Mouse (Mus musculus) lung, postnatal 0 days (tissue): ENCODE results near the gene Itgb6. TPM values are rescaled to one million over a fixed set of nuclear protein-coding genes. Genes with fewer than 3 reads are reported as not detected.
A peak's percentile ranks its signal among the peaks of the same experiment; 100 is the strongest.

Source experiments
- ATAC-seq: fragments of 200-750 bp; cut with Nextera tagmentation; 2 replicates; pipeline ENCODE4 v1.8.0; 2017; ENCODE audit warnings: moderate library complexity
- DNase-seq: peaks from one replicate; pipeline ENCODE4 v3.0.0-alpha.2; 2016; ENCODE audit warnings: low spot score
- H3K27ac ChIP-seq: fragments of 300-500 bp; sonication (generic); 2 replicates; pipeline ENCODE4 v1.5.1; 2014; ENCODE audit warnings: antibody characterized with exemption, mild to moderate bottlenecking, low read length, mixed read lengths
- H3K27me3 ChIP-seq: fragments of 300-500 bp; sonication (generic); replicated peaks from 2 replicates; pipeline ENCODE4 v1.6.1; 2014; ENCODE audit warnings: low read length, mixed read lengths; ENCODE audit not compliant: insufficient read depth
- H3K36me3 ChIP-seq: fragments of 300-500 bp; sonication (generic); 2 replicates; pipeline ENCODE4 v1.6.1; 2014; ENCODE audit warnings: low read length, mixed read lengths; ENCODE audit not compliant: insufficient read depth
- H3K4me1 ChIP-seq: fragments of 300-500 bp; sonication (generic); 2 replicates; pipeline ENCODE4 v1.6.1; 2014; ENCODE audit warnings: antibody characterized with exemption, low read depth, low read length, mixed read lengths; ENCODE audit not compliant: insufficient read depth
- H3K4me2 ChIP-seq: fragments of 300-500 bp; sonication (generic); replicated peaks from 2 replicates; pipeline ENCODE4 v1.6.1; 2014; ENCODE audit warnings: low read depth, mild to moderate bottlenecking, low read length, moderate library complexity, mixed read lengths
- H3K4me3 ChIP-seq: fragments of 300-500 bp; sonication (generic); 2 replicates; pipeline ENCODE4 v1.5.1; 2014; ENCODE audit warnings: low read depth, low read length
- H3K9ac ChIP-seq: fragments of 300-500 bp; sonication (generic); replicated peaks from 2 replicates; pipeline ENCODE4 v1.6.1; 2014; ENCODE audit warnings: low read depth, mild to moderate bottlenecking
- H3K9me3 ChIP-seq: fragments of 300-500 bp; sonication (generic); 2 replicates; pipeline ENCODE4 v1.6.1; 2016; ENCODE audit warnings: low read length, mixed read lengths
- CTCF ChIP-seq: IDR thresholded peaks from 2 replicates; pipeline ENCODE4 v1.5.1; 2016; ENCODE audit warnings: antibody characterized with exemption, mild to moderate bottlenecking
- EP300 ChIP-seq: IDR thresholded peaks from 2 replicates; pipeline ENCODE4 v1.6.1; 2016; ENCODE audit warnings: antibody characterized with exemption, mild to moderate bottlenecking, control low read depth
- WGBS: fragments of 180-500 bp; shearing (Covaris S2); extraction: QIAGEN DNeasy Blood & Tissue Kit; methylation state at CpG from one replicate; pipeline ENCODE4 v1.1.7; 2014; 5-methylcytosine and 5-hydroxymethylcytosine counted together
- polyA plus RNA-seq: library from polyadenylated mRNA; unstranded; fragments of >200 nt; fragmentation: Nextera tagmentation; extraction: Ambion mirVana; gene quantifications from 2 replicates; pipeline ENCODE4 v1.2.1, GENCODE M21; 2015

The Itgb6 gene
- polyA plus RNA-seq, 1 experiment from 2014 or later: 19.2 TPM

DNA sequence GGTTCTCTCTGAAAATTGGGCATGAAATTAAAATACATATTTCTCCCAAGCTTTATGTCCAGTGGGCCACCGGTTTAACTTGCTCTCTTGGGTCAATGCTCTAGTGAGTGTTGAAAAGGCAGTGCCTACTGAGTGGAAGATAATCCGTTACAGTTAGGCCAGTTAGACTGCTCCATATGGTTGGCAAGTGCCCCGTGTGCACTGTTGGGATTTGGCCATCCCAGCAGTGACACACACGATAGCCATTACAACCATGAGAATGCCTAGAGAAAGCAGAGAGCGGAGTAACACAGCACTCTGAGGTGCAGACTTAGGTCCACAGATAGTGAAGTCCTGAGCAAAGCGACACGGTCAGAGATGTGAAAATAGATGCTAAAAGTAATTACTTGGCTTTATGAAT, 79.8 kb downstream of the Itgb6 start:
- H3K36me3 ChIP-seq: no peaks in the 10 kb centered on the region
- no peak overlapping the region for H3K9ac ChIP-seq
- H3K27me3 ChIP-seq: no peaks in the 10 kb centered on the region
- no peak for TF ChIP-seq CTCF
- no peak for TF ChIP-seq EP300
- peaks cover 3% of the 10 kb centered on the region for H3K4me1 ChIP-seq
- DNase-seq (no peak), ATAC-seq (no peak)
- H3K9me3 ChIP-seq: no peaks in the 10 kb centered on the region
- no peak overlapping the region for H3K27ac ChIP-seq
- no peak overlapping the region for H3K4me2 ChIP-seq
- no peak overlapping the region for H3K4me3 ChIP-seq
- WGBS: 86% methylated on average over 7 of the region's 7 CpGs

DNA sequence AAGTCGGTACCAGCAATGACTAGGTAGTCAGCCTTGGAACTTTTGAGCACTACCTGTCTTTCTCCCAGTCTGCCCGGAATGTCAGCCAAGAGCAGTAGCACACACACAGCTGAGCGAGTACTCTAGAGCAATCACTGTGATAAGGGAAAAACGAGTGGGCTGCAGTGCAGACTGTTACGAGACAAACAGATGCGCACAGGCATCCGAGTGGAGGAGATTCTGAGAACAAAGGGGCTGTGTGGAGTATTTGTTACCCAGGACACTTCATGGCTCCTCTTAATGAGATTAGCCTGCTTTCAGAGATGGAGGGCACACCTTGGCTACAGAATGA, 82.1 kb downstream of the Itgb6 start:
- Histone ChIP-seq H3K4me1 (peaks cover 8% of the 10 kb centered on the region), H3K27ac (peak overlapping the region; percentile 38; the same call in 1 of the 2 replicates), H3K4me3 (no peak overlapping the region), H3K4me2 (no peak overlapping the region), H3K36me3 (no peaks in the 10 kb centered on the region), H3K27me3 (no peaks in the 10 kb centered on the region), H3K9ac (no peak overlapping the region), H3K9me3 (no peaks in the 10 kb centered on the region)
- DNase-seq: peak; percentile 48
- ATAC-seq: peak; percentile 74
- WGBS: 37% methylated on average over 7 of the region's 7 CpGs
- TF ChIP-seq CTCF (no peak), EP300 (peak; percentile 44)

DNA sequence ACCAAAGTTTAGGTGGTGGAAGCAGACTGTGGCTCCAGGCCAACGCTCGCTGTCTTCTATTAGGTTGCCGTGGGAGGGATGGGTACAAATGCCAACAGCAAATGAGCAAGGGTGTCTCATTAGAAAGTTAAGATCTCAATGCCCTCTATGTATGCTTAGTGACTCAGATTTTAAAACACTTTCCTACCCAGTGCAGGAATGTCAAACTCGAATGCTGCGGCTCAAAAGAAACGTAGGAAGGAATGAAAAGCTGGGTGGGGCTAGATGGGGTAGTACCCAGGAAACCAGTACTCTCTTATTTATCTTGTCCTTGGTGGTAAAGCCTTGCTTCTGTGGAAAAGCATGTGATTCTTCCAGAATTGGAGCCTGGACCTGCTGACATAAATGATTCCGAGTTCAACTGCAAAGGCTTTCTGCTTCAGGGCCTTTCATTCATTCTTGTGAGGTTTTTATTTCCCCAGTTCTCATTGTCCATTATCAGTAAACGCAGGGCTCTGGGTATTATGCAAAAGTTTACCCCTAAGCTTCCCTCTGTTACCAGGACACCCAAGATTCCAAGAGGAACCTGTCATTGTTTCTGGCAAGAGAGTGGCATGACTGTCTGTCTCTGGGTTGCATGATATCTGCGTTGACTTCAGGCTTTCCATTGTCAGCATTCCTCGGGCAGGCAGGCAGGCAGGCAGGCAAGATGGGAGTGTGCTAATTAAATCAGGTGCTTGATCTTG, 82.7 kb downstream of the Itgb6 start:
- DNase-seq (peak; percentile 44), ATAC-seq (peak; percentile 77)
- Histone ChIP-seq H3K27me3 (no peaks in the 10 kb centered on the region), H3K36me3 (no peaks in the 10 kb centered on the region), H3K9ac (no peak overlapping the region), H3K4me2 (no peak overlapping the region), H3K4me3 (no peak overlapping the region), H3K9me3 (no peaks in the 10 kb centered on the region), H3K27ac (peak overlapping the region; percentile 66), H3K4me1 (peaks cover 8% of the 10 kb centered on the region)
- peak; percentile 67 for TF ChIP-seq EP300
- TF ChIP-seq CTCF: no peak
- 63% methylated on average over 10 of the region's 10 CpGs for WGBS

DNA sequence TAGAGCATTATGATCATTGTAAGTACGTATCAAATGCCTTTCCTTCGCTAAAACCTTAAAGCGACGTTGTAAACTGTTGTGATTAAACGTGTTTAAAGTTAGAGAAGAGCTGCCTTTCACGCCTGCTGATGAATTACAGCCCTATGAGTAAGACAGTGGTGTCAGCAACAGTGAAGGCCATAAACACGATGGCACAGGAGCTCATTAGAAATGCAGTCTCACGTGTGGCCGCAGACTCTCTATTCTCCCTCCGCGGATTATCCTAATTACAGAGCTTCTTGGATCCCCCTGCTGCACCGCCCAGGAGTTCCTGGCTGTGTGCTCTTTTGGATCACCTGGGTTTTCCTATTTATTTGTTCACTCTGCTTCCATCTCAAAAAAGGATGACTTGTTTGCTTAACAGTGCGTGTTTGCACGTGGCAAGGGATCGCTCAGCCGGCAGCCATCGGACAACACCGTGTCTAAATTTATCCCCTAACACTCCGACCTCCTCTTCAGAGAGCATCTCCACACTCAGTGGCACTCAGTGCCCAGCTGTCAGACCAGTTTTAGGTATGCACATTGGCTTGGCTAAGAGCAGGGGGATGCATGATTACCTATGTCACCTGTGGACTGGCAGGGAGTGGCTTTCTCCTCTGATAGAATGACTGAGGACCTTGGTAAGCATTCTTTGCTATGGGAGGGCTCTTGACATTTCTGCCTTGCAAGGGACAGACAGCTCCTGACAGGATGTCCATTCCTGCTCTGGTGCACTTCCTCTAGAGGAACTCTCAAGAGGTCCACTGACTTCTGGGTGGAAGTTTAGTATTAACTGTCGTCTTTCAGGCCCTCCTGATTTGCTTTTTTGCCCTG, 85.3 kb downstream of the Itgb6 start:
- DNase-seq (peak; percentile 16), ATAC-seq (peak; percentile 64)
- Histone ChIP-seq H3K4me2 (no peak overlapping the region), H3K27me3 (no peaks in the 10 kb centered on the region), H3K27ac (peak overlapping the region; percentile 20; the same call in 1 of the 2 replicates), H3K9ac (no peak overlapping the region), H3K36me3 (no peaks in the 10 kb centered on the region), H3K4me1 (peaks cover 8% of the 10 kb centered on the region), H3K9me3 (no peaks in the 10 kb centered on the region), H3K4me3 (no peak overlapping the region)
- peak; percentile 92 for TF ChIP-seq EP300
- TF ChIP-seq CTCF: no peak
- WGBS: 38% methylated on average over 20 of the region's 20 CpGs

DNA sequence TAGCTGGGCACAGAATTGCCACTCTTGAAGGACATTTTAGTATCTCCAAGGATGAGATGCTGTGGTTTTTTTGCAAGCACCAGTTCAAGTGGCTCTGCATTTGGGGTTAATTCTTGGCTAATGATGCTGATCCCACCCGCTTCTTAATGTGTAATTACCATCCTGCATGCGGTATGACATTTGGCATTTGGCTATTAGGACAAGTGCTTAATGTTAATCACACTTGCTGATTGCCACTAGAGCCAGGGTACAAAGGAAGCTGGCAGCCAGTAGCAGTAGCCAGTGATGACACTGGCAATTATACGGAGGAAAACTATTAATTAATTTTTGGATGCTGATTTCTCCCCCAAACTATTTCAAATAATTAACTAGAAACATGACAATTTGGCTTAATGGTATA, 86.0 kb downstream of the Itgb6 start:
- H3K4me2 ChIP-seq: no peak overlapping the region
- TF ChIP-seq EP300 (no peak), CTCF (no peak)
- no peak overlapping the region for H3K4me3 ChIP-seq
- ATAC-seq: no peak
- H3K36me3 ChIP-seq: no peaks in the 10 kb centered on the region
- WGBS: 48% methylated on average over 3 of the region's 3 CpGs
- DNase-seq: no peak
- no peaks in the 10 kb centered on the region for H3K9me3 ChIP-seq
- H3K27ac ChIP-seq: no peak overlapping the region
- H3K9ac ChIP-seq: no peak overlapping the region
- H3K27me3 ChIP-seq: no peaks in the 10 kb centered on the region
- H3K4me1 ChIP-seq: peaks cover 8% of the 10 kb centered on the region

DNA sequence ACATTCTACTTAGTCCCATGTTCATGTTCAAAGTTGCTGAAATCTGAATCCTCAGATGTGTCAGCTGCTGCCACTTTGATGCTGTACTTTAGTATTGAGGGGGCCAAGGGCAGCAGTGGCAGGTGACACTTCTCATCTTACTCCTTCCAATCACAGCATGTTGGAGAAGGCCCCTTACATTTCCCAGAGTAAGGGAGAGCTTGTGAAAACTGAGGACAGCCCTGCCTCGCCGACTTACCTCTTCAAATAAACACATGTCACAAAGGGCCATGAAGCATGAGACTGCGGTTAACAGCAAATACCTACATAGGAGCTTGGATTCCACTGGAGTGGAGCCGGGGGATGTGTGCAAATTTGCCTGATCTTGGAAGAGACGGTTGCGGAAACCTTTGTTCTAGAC, 86.4 kb downstream of the Itgb6 start:
- ATAC-seq: no peak
- H3K4me3 ChIP-seq: no peak overlapping the region
- H3K9me3 ChIP-seq: no peaks in the 10 kb centered on the region
- no peaks in the 10 kb centered on the region for H3K36me3 ChIP-seq
- H3K27me3 ChIP-seq: no peaks in the 10 kb centered on the region
- peaks cover 8% of the 10 kb centered on the region for H3K4me1 ChIP-seq
- H3K27ac ChIP-seq: no peak overlapping the region
- WGBS: 56% methylated on average over 6 of the region's 6 CpGs
- no peak overlapping the region for H3K9ac ChIP-seq
- H3K4me2 ChIP-seq: no peak overlapping the region
- no peak for DNase-seq
- no peak for TF ChIP-seq CTCF
- TF ChIP-seq EP300: no peak
